Mouse (Mus musculus): ENCODE measurements around the gene Vmn1r200.
"Not testable (repeated sequence)": the region's sequence is repeated elsewhere in the genome, so short reads cannot be mapped to it uniquely, and the experiment has no call there.

The Vmn1r200 gene

DNA sequence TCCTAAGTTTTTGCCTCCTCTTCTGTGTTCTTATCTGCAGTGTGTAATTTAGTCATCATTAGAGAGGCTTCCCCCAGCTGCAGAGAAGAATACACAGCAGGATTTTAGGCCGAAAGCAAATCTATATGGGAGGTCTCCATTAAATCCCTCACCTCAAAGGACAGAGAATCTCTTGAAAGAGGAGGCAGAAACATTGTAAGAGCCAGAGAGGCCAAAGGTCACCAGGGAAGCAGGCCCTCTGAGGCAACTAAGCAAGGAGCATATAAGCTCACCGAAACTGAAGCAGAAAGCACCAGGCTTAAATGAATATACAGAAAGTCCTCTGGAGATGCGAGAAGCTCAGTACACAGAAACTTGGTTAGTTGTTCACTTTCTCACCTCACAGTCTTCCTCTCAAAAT is at the start of gene Vmn1r200:
Vmn1r200 (plus strand) TSS at position 301 of the 400 bp plus-strand sequence.
- peak; percentile 14 for DNase-seq (ENCODE audit: low read depth, low spot score)

DNA sequence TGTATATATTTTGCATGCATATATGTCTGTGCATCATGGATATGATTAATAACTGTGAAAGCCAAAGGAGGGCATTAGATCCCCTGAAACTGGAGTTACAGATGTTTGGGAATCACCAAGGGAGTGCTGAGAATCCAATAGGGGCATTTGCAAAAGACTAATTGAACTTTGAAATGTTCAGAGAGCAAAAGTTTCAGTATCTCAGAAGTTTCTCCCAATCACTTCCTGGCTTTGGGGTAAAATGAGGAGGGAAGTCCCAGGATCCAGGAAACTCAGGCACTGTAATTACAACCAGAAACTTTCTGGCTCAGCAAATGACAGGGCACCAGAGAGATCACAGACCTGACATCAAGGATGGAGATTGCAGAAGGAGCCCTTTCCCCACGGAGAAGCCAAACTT is 40.1 kb upstream of the Vmn1r200 start, which contains the start of gene Vmn1r198:
Vmn1r198 (plus strand) TSS at position 301 of the 400 bp plus-strand sequence.
- DNase-seq (ENCODE audit: low read depth, low spot score) = no peak

DNA sequence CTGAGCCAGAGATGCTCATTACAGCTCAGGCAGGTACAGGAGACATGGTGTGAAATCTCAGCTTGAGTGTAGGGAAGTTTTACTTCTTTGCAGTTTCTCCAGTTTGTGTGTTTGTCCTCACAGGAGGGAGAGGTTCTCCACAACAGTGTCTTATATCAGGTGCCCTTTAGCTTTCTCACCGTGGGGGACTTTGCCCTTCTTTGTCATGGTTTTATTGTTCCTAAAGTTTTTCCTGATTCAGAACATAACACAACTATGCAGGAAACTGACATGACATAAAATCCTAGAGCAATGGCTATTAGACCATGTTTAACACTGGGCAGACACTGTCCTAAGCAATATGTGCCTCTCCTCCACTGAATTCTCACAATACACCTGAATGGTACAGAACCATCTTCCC is 39.4 kb upstream of the Vmn1r200 start:
- no peak for DNase-seq (ENCODE audit: low read depth, low spot score)

DNA sequence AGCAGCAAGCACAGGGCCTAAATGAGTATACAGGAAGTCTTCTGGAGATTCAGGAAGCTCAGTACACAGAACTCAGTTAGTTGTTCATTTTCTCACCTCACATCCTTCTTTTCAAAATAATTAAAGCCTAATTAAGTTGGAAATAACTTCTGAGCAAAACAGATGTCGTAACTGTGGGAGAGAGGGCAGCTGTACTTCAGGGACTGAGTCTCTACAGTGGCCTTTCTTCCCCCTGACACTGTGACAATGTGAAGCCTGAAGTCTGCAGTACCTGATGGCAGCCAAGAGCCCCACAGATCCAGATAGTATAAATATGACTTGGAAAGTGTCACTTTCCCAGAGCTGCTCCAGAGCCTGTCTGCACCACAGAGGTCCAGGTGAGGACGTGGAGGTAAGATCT is 10.7 kb upstream of the Vmn1r200 start, which contains the start of gene Vmn1r199:
Vmn1r199 (plus strand) TSS at position 301 of the 400 bp plus-strand sequence.
- no peak for DNase-seq (ENCODE audit: low read depth, low spot score)

DNA sequence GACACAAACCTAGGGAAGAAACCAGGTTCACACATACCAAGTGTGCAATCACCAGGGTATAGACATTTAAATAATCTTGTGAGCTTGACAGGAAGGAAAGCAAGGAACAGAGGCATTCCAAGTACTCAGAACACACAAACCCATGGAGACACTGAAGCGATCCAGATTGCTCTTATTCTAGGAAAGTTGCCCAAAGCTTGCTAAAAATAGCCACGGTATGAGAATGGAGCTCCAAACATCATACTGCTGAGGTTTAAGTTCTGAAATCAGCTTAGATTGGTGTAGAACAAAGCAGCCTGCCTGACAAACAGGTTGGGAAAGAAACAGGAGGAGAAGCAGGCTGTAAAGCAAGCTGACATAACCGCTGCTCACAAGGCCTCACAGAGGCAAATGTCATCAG is 9.0 kb upstream of the Vmn1r200 start:
- not testable (repeated sequence) for DNase-seq (ENCODE audit: low read depth, low spot score)

DNA sequence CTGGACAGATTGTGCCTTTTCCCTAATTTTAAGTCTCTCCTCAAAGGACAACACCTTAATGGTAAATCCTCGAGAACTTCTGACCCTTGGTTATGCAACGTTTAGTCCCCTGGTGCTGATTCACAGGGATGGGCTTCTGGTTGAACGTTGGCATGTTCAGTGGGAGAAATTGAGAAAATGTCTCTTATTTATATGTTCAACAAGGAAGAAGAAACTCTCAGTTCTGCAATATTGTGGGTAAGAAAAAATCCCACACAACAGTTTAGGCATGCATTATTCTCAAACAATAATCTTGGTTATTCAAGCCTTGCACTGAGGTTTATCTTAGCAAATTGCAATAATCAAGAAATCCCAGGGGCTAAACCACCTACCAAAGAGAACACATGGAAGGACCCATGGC is 6.8 kb upstream of the Vmn1r200 start:
- DNase-seq (ENCODE audit: low read depth, low spot score) = no peak

DNA sequence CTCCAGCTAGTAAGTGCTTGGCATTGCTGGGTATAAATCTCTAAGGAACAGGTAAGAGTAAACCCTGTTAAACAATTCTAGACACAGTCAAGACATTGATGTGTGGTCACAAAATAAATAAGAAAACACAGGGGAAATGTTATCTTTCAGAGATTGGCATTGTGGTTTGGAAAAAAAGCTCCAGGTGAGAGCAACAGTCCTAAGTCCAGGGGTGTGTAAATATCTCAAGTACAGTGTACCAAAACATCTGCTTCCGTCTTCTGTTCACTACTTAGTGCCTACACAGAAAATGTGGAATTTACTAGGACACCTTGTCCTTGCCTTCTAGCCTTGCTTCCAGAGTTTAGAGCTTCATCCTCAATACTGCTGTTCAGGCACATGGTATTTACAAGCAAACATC is 3.1 kb upstream of the Vmn1r200 start:
- no peak for DNase-seq (ENCODE audit: low read depth, low spot score)

DNA sequence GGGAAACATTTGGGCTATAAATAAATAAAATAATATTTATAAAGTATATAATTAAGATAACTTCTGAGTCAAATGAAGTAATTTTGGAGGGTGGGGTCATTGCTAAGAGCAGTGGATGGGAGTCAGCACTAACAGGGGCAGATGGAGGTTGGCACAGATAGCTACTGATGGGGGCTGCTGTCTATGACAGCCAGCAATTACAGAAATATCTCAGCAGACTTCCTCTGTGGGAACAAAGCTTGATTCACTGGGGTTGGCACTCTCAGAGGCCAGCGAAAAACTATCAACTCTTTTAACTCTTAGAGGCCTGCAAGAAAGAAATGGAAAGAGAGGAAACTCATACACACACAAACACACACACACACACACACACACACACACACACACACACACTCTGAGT is 12.8 kb downstream of the Vmn1r200 start:
- DNase-seq (ENCODE audit: low read depth, low spot score) = no peak
